Mouse (Mus musculus) lung, embryonic 14.5 days (tissue): Measurements from ENCODE around the gene Hpcal4. TPM values are rescaled to one million over a fixed set of nuclear protein-coding genes. Genes with fewer than 3 reads are reported as not detected.
A peak's percentile ranks its signal among the peaks of the same experiment; 100 is the strongest.

Source experiments
- ATAC-seq: fragments of 200-750 bp; cut with Nextera tagmentation; 2 replicates; pipeline ENCODE4 v1.8.0; 2017; ENCODE audit warnings: mild to moderate bottlenecking, moderate TSS enrichment, moderate library complexity; ENCODE audit not compliant: insufficient read depth
- DNase-seq: peaks from one replicate; pipeline ENCODE4 v3.0.0-alpha.2; 2015
- H3K27ac ChIP-seq: fragments of 300-500 bp; sonication (generic); 2 replicates; pipeline ENCODE4 v1.5.1; 2014; ENCODE audit warnings: low read depth, mild to moderate bottlenecking, moderate library complexity
- H3K27me3 ChIP-seq: fragments of 300-500 bp; sonication (generic); 2 replicates; pipeline ENCODE4 v1.6.1; 2014; ENCODE audit warnings: low read length, control low read depth; ENCODE audit not compliant: insufficient read depth
- H3K36me3 ChIP-seq: fragments of 300-500 bp; sonication (generic); 2 replicates; pipeline ENCODE4 v1.6.1; 2014; ENCODE audit warnings: control low read depth; ENCODE audit not compliant: insufficient read depth
- H3K4me1 ChIP-seq: fragments of 300-500 bp; sonication (generic); 2 replicates; pipeline ENCODE4 v1.6.1; 2014; ENCODE audit warnings: antibody characterized with exemption, control low read depth; ENCODE audit not compliant: insufficient read depth
- H3K4me2 ChIP-seq: fragments of 300-500 bp; sonication (generic); 2 replicates; pipeline ENCODE4 v1.6.1; 2014; ENCODE audit warnings: mild to moderate bottlenecking
- H3K4me3 ChIP-seq: fragments of 300-500 bp; sonication (generic); 2 replicates; pipeline ENCODE4 v1.5.1; 2014; ENCODE audit warnings: low read depth, low read length
- H3K9ac ChIP-seq: fragments of 300-500 bp; sonication (generic); 2 replicates; pipeline ENCODE4 v1.6.1; 2014
- H3K9me3 ChIP-seq: fragments of 300-500 bp; sonication (generic); 2 replicates; pipeline ENCODE4 v1.6.1; 2016; ENCODE audit warnings: low read depth, low read length, control low read depth
- CTCF ChIP-seq: IDR thresholded peaks from 2 replicates; pipeline ENCODE4 v1.5.1; 2016; ENCODE audit warnings: antibody characterized with exemption, low read depth
- WGBS: fragments of 180-500 bp; shearing (Covaris S2); extraction: QIAGEN DNeasy Blood & Tissue Kit; methylation state at CpG from one replicate; pipeline ENCODE4 v1.1.7; 2014; 5-methylcytosine and 5-hydroxymethylcytosine counted together
- polyA plus RNA-seq: library from polyadenylated mRNA; unstranded; fragments of >200 nt; fragmentation: Nextera tagmentation; extraction: Ambion mirVana; gene quantifications from 2 replicates; pipeline ENCODE4 v1.2.1, GENCODE M21; 2014

Gene Hpcal4
- polyA plus RNA-seq, result 0.23 and 0.37 TPM in 2 replicates

DNA sequence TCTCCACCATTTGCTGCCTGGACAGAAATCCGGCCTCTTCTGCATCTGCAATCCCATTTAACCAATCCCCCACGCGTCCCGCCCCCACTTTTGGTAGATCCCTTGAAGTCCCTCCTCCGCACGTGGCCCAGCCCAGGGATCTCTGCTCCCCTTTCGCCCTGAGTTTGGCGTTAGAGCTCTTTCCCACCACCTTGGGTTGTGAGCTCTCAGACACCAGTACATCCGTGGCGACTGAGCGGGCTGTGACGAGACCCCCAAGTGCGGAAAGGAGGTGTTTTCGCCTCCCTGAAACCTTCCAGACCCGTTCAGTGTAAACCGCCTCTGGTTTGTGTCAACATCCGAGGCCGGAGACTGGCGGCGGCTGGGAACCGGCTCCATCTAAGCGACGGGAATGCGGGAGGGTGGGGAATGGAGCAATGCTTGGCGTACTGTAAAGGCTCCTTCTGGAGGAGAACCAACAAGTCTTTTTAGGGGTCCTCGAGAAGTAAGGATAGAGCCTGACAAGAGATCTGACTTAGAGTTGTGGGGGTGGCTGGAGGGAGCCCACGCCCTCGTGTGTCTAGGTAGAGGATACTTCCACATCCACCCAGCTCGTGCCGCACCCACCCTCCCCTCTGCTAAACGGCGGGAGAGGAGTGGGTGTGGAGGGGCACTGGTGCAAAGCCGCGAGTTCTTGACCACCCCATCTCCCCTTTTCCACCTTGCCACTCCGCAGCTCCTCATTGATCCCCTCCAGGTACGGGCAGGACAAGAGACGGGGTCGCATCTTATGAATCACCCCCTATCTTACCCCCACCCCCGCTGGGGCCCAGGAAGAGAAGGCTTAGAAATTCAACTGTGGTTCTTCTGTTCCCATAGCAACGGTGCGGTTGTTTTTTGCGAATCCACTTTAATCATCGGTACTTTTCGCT lies at the start of gene Hpcal4:
Hpcal4 (plus strand) TSS at position 900 of the 911 bp plus-strand sequence.
- ATAC-seq (peak; percentile 64), DNase-seq (peak; percentile 65)
- H3K27me3 ChIP-seq, result peaks cover 73% of the 10 kb centered on the region
- no peak within 1 kb of the TSS for H3K27ac ChIP-seq
- H3K4me3 ChIP-seq, result peak within 1 kb of the TSS; percentile 33
- 0 out of 2 replicates have a peak within 1 kb of the TSS, but pooled peaks have one; percentile 18 for H3K9ac ChIP-seq
- H3K9me3 ChIP-seq, result no peaks in the 10 kb centered on the region
- WGBS, result under 1% methylated on average over 44 of the region's 44 CpGs
- peak within 1 kb of the TSS; percentile 64 for H3K4me2 ChIP-seq
- H3K4me1 ChIP-seq, result peaks cover 10% of the 10 kb centered on the region; the same call in 1 of the 2 replicates
- TF ChIP-seq CTCF, result no peak
- no peaks in the 10 kb centered on the region for H3K36me3 ChIP-seq

DNA sequence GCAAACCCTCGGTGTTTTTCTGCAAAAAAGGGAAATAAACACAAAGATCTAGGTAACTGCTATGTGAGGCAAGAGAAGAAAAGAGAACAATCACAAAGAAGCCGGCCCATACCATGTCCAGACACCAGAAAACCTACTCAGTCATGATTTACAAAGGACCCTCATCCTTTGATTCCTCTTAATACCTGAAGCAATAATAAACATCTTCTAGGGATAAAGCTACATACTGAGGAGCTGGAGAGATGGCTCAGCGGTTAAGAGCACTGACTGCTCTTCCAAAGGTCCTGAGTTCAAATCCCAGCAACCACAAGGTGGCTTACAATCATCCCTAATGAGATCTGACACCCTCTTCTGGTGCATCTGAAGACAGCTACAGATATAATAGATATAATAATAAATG lies 45.5 kb upstream of the Hpcal4 start:
- no peak for ATAC-seq
- peaks cover 40% of the 10 kb centered on the region for H3K36me3 ChIP-seq
- peaks cover 8% of the 10 kb centered on the region for H3K4me1 ChIP-seq
- H3K9ac ChIP-seq, result no peak overlapping the region
- H3K4me2 ChIP-seq, result no peak overlapping the region
- H3K9me3 ChIP-seq, result no peaks in the 10 kb centered on the region
- DNase-seq, result no peak
- no peaks in the 10 kb centered on the region for H3K27me3 ChIP-seq
- no peak overlapping the region for H3K27ac ChIP-seq
- 82% methylated on average over 3 of the region's 3 CpGs for WGBS
- TF ChIP-seq CTCF, result no peak
- H3K4me3 ChIP-seq, result no peak overlapping the region

DNA sequence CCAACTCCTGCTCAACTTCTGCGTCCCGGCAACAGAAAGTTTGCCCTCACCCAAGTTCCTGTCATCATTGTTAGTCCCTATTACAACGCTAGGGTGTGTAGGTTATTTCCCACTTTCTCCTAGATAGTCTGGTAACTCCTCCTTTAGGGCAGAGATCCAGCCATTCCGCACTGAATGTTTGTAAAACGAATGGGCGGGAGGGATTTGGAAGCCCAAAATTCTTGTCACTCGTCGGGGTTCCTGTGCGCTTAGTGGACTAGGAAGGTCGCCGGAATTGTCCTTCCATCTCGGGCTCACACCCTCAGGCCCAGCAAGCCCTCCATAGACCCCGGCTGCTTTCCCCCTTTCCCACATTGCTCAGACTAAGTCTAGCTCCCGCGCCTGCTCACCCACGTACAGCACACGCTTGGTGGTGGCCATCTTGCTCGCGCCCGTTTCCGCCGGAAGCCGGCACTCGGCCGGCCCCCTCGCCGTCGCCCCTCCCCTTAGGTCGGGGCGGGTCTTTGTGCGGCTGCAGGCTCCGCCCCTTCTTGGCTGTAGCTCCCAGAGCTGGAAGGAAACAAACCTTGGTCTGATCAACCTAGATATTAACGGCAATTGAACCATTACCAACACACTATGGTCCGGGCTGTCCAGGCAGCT lies 43.4 kb upstream of the Hpcal4 start, which contains the start of gene Ppie:
Ppie (minus strand) TSS at position 439 of the 642 bp plus-strand sequence.
- Histone ChIP-seq H3K36me3 (peaks cover 21% of the 10 kb centered on the region), H3K4me1 (peaks cover 8% of the 10 kb centered on the region), H3K27me3 (no peaks in the 10 kb centered on the region), H3K4me3 (peak within 1 kb of the TSS; percentile 73), H3K9ac (peak within 1 kb of the TSS; percentile 66), H3K4me2 (peak within 1 kb of the TSS; percentile 88), H3K27ac (peak within 1 kb of the TSS; percentile 97), H3K9me3 (no peaks in the 10 kb centered on the region)
- WGBS, result under 1% methylated on average over 34 of the region's 34 CpGs
- ATAC-seq, result peak; percentile 97
- peak; percentile 96 for DNase-seq
- TF ChIP-seq CTCF, result peak; percentile 52

DNA sequence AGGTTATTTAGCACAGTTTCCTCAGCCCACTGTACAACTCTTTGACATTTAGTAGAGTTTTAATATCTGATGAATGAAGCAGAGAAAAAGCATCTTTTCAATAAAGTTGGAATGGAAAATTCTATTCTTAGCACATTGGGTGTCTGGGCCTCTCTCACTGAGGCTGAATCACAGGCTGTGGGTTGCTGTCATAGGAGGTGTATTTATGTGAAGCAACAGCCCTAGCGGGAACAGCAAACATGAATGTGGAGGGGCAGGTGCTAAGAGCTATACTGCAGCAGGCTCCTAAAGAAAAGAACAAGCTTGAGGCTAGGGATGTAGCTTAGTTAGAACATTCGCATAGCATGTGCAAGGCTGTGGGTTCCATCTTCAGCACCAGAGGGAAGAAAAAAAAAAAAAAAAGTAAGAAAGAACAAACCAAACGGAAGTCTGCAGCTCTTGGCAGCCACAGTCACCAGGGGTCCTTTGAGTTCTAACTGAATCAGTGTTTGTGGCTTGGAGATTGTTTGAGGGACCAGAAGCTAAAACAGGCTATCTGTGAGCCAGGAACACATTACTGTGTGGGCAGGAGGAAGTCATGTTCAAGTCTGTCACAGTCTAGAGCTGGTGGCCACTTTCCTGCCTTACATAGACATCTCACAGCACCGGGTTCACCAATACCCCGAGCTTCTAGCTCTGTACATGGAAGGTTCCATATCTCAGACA lies 35.4 kb upstream of the Hpcal4 start:
- Histone ChIP-seq H3K9me3 (no peaks in the 10 kb centered on the region), H3K4me1 (no peaks in the 10 kb centered on the region), H3K36me3 (no peaks in the 10 kb centered on the region), H3K27ac (no peak overlapping the region), H3K9ac (no peak overlapping the region), H3K4me3 (no peak overlapping the region), H3K4me2 (no peak overlapping the region), H3K27me3 (no peaks in the 10 kb centered on the region)
- DNase-seq, result no peak
- ATAC-seq, result no peak
- 65% methylated on average over 5 of the region's 5 CpGs for WGBS
- TF ChIP-seq CTCF, result no peak

DNA sequence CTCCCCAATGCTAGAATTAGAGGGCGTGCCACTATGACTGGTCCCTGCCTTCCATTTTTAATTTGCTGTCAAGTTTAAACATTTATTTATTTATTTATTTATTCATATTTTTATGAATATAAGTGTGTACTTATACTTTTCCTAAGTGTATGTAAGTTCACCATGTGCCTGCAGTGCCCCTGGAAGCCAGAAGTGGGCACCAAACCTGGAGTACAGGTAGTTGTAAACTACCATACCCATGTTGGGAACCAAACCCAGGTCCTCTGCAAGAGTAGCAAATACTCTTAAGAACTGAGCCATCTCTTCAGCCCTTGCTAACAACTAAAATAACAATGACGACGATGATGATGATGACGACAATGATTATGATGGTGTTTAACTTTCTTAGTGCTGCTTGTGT lies 31.0 kb upstream of the Hpcal4 start:
- TF ChIP-seq CTCF, result no peak

DNA sequence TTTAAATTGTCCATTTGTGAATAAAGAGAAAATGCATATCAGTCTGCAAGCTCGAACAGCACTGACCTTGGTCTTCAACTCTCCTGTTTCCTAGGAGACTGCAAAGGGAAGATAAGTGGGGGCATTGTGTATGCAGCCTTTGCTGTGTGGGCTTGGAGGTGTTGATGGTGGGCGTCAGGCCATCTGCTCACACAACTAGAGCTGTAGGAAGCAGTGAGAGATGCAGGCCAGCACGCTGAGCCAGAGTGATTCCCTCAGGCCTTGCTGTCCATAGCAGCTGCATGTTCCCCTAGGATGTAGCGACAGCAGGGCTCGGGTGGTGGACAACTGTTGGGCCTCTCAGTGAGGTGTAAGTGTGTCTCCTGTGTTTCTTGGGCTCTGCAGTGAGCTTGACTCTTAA lies 30.1 kb upstream of the Hpcal4 start:
- 36% methylated on average over 5 of the region's 5 CpGs for WGBS
- no peak for DNase-seq

More for the DNA sequence above, 31.0 kb upstream of the Hpcal4 start:
- no peak overlapping the region for H3K4me2 ChIP-seq
- H3K27me3 ChIP-seq, result no peaks in the 10 kb centered on the region
- no peak overlapping the region for H3K4me3 ChIP-seq
- 73% methylated on average over 4 of the region's 4 CpGs for WGBS
- no peak overlapping the region for H3K9ac ChIP-seq
- DNase-seq (no peak), ATAC-seq (no peak)
- no peak overlapping the region for H3K27ac ChIP-seq
- no peaks in the 10 kb centered on the region for H3K9me3 ChIP-seq
- no peaks in the 10 kb centered on the region for H3K36me3 ChIP-seq
- H3K4me1 ChIP-seq, result no peaks in the 10 kb centered on the region

DNA sequence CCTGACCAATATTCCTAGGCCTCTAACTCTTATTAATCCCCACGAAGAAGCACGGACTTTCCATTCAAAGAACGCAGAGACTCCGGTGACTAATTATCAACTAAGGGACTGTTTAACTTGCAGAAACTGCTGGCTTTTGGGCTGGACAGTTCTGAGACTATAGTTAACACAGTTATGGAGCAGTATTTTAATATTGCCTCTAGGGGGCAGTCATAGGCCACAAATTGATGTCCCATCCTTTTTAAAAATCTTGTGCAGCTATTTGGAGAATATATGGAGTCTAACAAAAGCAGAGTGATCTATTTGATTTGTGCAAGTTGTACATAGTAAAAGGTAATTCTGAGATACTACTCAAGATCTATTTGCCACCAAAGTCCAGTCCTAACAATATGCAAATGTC lies 28.0 kb upstream of the Hpcal4 start:
- DNase-seq (peak; percentile 84), ATAC-seq (no peak)
- peak; percentile 63 for TF ChIP-seq CTCF
- Histone ChIP-seq H3K9ac (no peak overlapping the region), H3K36me3 (no peaks in the 10 kb centered on the region), H3K27ac (no peak overlapping the region), H3K4me2 (no peak overlapping the region), H3K4me3 (no peak overlapping the region), H3K9me3 (no peaks in the 10 kb centered on the region), H3K4me1 (no peaks in the 10 kb centered on the region), H3K27me3 (no peaks in the 10 kb centered on the region)
- WGBS, result 21% methylated on average over 4 of the region's 4 CpGs

More for the DNA sequence above, 30.1 kb upstream of the Hpcal4 start:
- Histone ChIP-seq H3K9ac (no peak overlapping the region), H3K27me3 (no peaks in the 10 kb centered on the region), H3K27ac (no peak overlapping the region), H3K4me3 (no peak overlapping the region), H3K4me2 (no peak overlapping the region), H3K4me1 (no peaks in the 10 kb centered on the region), H3K9me3 (no peaks in the 10 kb centered on the region), H3K36me3 (no peaks in the 10 kb centered on the region)
- ATAC-seq, result no peak
- no peak for TF ChIP-seq CTCF
